Mouse (Mus musculus) liver, embryonic 11.5 days (tissue): ENCODE measurements at regions not wholly inside any gene's neighbourhood (a gene's known extent, or its start where the extent isn't known, plus 50 kb on each side); places are given as distances from the start of the nearest gene placed in this dataset.

ENCODE experiments used
- ATAC-seq: fragments of 200-750 bp; cut with Nextera tagmentation; replicated peaks from 2 replicates; pipeline ENCODE4 v1.8.0; 2017; ENCODE audit warnings: moderate number of reproducible peaks, mild to moderate bottlenecking, moderate TSS enrichment, moderate library complexity; ENCODE audit not compliant: low FRiP score
- DNase-seq: peaks from one replicate; pipeline ENCODE4 v3.0.0-alpha.2; 2017; ENCODE audit warnings: low spot score
- H3K27ac ChIP-seq: fragments of 300-500 bp; sonication (generic); 2 replicates; pipeline ENCODE4 v1.5.1; 2014; ENCODE audit warnings: mild to moderate bottlenecking, low read depth, low read length, control low read depth
- H3K27me3 ChIP-seq: fragments of 300-500 bp; sonication (generic); replicated peaks from 2 replicates; pipeline ENCODE4 v1.6.1; 2014; ENCODE audit warnings: low read length, mixed read lengths; ENCODE audit not compliant: control insufficient read depth, insufficient read depth
- H3K36me3 ChIP-seq: fragments of 300-500 bp; sonication (generic); 2 replicates; pipeline ENCODE4 v1.6.1; 2014; ENCODE audit warnings: mild to moderate bottlenecking, low read length, moderate library complexity, mixed read lengths; ENCODE audit not compliant: control insufficient read depth, insufficient read depth
- H3K4me1 ChIP-seq: fragments of 300-500 bp; sonication (generic); replicated peaks from 2 replicates; pipeline ENCODE4 v1.6.1; 2014; ENCODE audit warnings: low read length, mixed read lengths; ENCODE audit not compliant: control insufficient read depth, insufficient read depth
- H3K4me2 ChIP-seq: fragments of 300-500 bp; sonication (generic); 2 replicates; pipeline ENCODE4 v1.6.1; 2014; ENCODE audit warnings: mild to moderate bottlenecking, control low read depth, moderate library complexity
- H3K4me3 ChIP-seq: fragments of 300-500 bp; sonication (generic); 2 replicates; pipeline ENCODE4 v1.5.1; 2014; ENCODE audit warnings: low read depth, low read length, control low read depth
- H3K9ac ChIP-seq: fragments of 300-500 bp; sonication (generic); 2 replicates; pipeline ENCODE4 v1.6.1; 2014; ENCODE audit warnings: low read depth, low read length, control low read depth
- H3K9me3 ChIP-seq: fragments of 300-500 bp; sonication (generic); 2 replicates; pipeline ENCODE4 v1.6.1; 2016; ENCODE audit warnings: low read length, inconsistent platforms, mixed read lengths; ENCODE audit not compliant: control insufficient read depth
- WGBS: fragments of 180-500 bp; shearing (Covaris S2); extraction: QIAGEN DNeasy Blood & Tissue Kit; methylation state at CpG from one replicate; pipeline ENCODE4 v1.1.7; 2014; 5-methylcytosine and 5-hydroxymethylcytosine counted together

- H3K4me2 ChIP-seq = no peak overlapping the region
- H3K9ac ChIP-seq = no peak overlapping the region
- H3K36me3 ChIP-seq = no peaks in the 10 kb centered on the region
- DNase-seq (no peak), ATAC-seq (peak; percentile 29; the same call in 1 of the 2 replicates)
- no peaks in the 10 kb centered on the region for H3K27me3 ChIP-seq
- H3K27ac ChIP-seq = no peak overlapping the region
- no peak overlapping the region for H3K4me3 ChIP-seq
- no peaks in the 10 kb centered on the region for H3K9me3 ChIP-seq
- no peaks in the 10 kb centered on the region for H3K4me1 ChIP-seq
- WGBS = 77% methylated on average over 3 of the region's 3 CpGs
Observed at GRCm38 (mm10) chr2:78804931-78805330, 63.0 kb upstream of the Ube2e3 start.

GRCm38 (mm10) chr2:78803543-78803942 is 64.4 kb upstream of the Ube2e3 start:
- WGBS = 63% methylated on average over 4 of the region's 4 CpGs
- DNase-seq (no peak), ATAC-seq (peak; percentile 63)
- Histone ChIP-seq H3K4me3 (no peak overlapping the region), H3K36me3 (no peaks in the 10 kb centered on the region), H3K9me3 (no peaks in the 10 kb centered on the region), H3K27ac (no peak overlapping the region), H3K9ac (no peak overlapping the region), H3K4me2 (no peak overlapping the region), H3K4me1 (no peaks in the 10 kb centered on the region), H3K27me3 (no peaks in the 10 kb centered on the region)

- no peaks in the 10 kb centered on the region for H3K9me3 ChIP-seq
- H3K9ac ChIP-seq = no peak overlapping the region
- WGBS = 77% methylated on average over 5 of the region's 5 CpGs
- H3K27ac ChIP-seq = no peak overlapping the region
- H3K36me3 ChIP-seq = no peaks in the 10 kb centered on the region
- no peak overlapping the region for H3K4me2 ChIP-seq
- no peaks in the 10 kb centered on the region for H3K27me3 ChIP-seq
- H3K4me1 ChIP-seq = no peaks in the 10 kb centered on the region
- ATAC-seq (no peak), DNase-seq (no peak)
- H3K4me3 ChIP-seq = no peak overlapping the region
Observed at GRCm38 (mm10) chr2:78795446-78795845, 72.5 kb upstream of the Ube2e3 start.

- Histone ChIP-seq H3K9ac (no peak overlapping the region), H3K36me3 (no peaks in the 10 kb centered on the region), H3K4me1 (no peaks in the 10 kb centered on the region), H3K9me3 (no peaks in the 10 kb centered on the region), H3K27me3 (no peaks in the 10 kb centered on the region), H3K4me3 (no peak overlapping the region), H3K27ac (no peak overlapping the region), H3K4me2 (no peak overlapping the region)
- no peak for DNase-seq
- 71% methylated on average over 5 of the region's 5 CpGs for WGBS
- no peak for ATAC-seq
Observed at GRCm38 (mm10) chr2:78794734-78795133, 73.2 kb upstream of the Ube2e3 start.

- Histone ChIP-seq H3K9ac (no peak overlapping the region), H3K9me3 (no peaks in the 10 kb centered on the region), H3K27ac (no peak overlapping the region), H3K4me3 (no peak overlapping the region), H3K27me3 (no peaks in the 10 kb centered on the region), H3K4me2 (no peak overlapping the region), H3K36me3 (no peaks in the 10 kb centered on the region), H3K4me1 (no peaks in the 10 kb centered on the region)
- ATAC-seq (no peak), DNase-seq (no peak)
- WGBS = 89% methylated on average over 5 of the region's 5 CpGs
Observed at GRCm38 (mm10) chr2:78789124-78789523, 78.8 kb upstream of the Ube2e3 start.

- Histone ChIP-seq H3K9ac (no peak overlapping the region), H3K27ac (no peak overlapping the region), H3K9me3 (no peaks in the 10 kb centered on the region), H3K4me3 (no peak overlapping the region), H3K27me3 (no peaks in the 10 kb centered on the region), H3K36me3 (no peaks in the 10 kb centered on the region), H3K4me2 (no peak overlapping the region), H3K4me1 (no peaks in the 10 kb centered on the region)
- ATAC-seq = no peak
- DNase-seq = no peak
Observed at GRCm38 (mm10) chr2:78788222-78788621, 79.7 kb upstream of the Ube2e3 start.

GRCm38 (mm10) chr2:78779949-78780348 is 88.0 kb upstream of the Ube2e3 start:
- WGBS = 82% methylated on average over 3 of the region's 3 CpGs
- no peaks in the 10 kb centered on the region for H3K9me3 ChIP-seq
- ATAC-seq = no peak

GRCm38 (mm10) chr2:78777589-78777988 is 90.3 kb upstream of the Ube2e3 start:
- Histone ChIP-seq H3K9ac (no peak overlapping the region), H3K9me3 (no peaks in the 10 kb centered on the region), H3K4me1 (no peaks in the 10 kb centered on the region), H3K4me2 (no peak overlapping the region), H3K4me3 (no peak overlapping the region), H3K27ac (no peak overlapping the region), H3K27me3 (no peaks in the 10 kb centered on the region), H3K36me3 (no peaks in the 10 kb centered on the region)
- no peak for ATAC-seq
- DNase-seq = no peak

More at GRCm38 (mm10) chr2:78779949-78780348, 88.0 kb upstream of the Ube2e3 start:
- Histone ChIP-seq H3K4me3 (no peak overlapping the region), H3K36me3 (no peaks in the 10 kb centered on the region), H3K4me1 (no peaks in the 10 kb centered on the region), H3K9ac (no peak overlapping the region), H3K4me2 (no peak overlapping the region), H3K27ac (no peak overlapping the region), H3K27me3 (no peaks in the 10 kb centered on the region)
- DNase-seq = no peak

GRCm38 (mm10) chr2:78754362-78754761 is 113.6 kb upstream of the Ube2e3 start:
- H3K9me3 ChIP-seq = no peaks in the 10 kb centered on the region
- no peak overlapping the region for H3K4me3 ChIP-seq
- H3K4me1 ChIP-seq = no peaks in the 10 kb centered on the region
- no peak for DNase-seq
- H3K27ac ChIP-seq = no peak overlapping the region
- no peak for ATAC-seq
- no peak overlapping the region for H3K4me2 ChIP-seq
- no peaks in the 10 kb centered on the region for H3K27me3 ChIP-seq
- WGBS = 79% methylated on average over 6 of the region's 6 CpGs
- H3K36me3 ChIP-seq = no peaks in the 10 kb centered on the region
- H3K9ac ChIP-seq = no peak overlapping the region
